Mouse (Mus musculus): Measurements from ENCODE around the gene Nhsl2.

DNA sequence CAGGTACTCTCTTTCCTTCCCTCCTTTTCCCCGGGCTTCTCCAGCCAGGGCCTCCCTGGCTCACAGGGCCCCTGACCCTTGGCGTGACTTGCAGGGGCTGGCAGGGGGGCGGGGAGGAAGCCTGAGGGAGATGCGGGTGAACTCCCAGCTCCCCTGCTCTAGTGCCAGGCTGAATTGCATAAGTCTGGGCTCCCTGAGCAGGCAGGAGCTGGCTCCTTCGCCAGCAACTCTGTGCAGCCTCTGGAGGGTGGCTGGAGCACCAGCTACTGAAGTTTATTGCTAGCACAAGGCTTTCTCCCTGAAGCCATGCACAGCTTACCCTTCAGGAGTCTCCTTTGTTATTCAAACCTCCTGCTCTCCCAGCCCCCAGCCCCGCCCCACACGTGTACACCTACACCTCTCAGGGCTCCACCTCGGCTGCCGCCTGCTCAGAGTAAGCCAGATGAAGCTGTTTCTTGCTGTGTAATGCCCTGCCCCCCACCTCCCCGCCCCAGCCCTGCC, 156.0 kb downstream of the Nhsl2 start:
- TF ChIP-seq CTCF (IDR thresholded peaks at IDR 0.05; ENCODE audit: extremely low read depth, insufficient read depth, low read length) (no peak), POLR2A (IDR thresholded peaks at IDR 0.05; ENCODE audit: extremely low read depth, insufficient read depth, low read length) (0 out of 2 replicates have a peak, but pooled peaks have one; percentile 3)

All from cortical plate, adult 2 months (tissue).